28 mouse cellular contexts compared by ENCODE assay signal in genomic region chr2:128839501-128839900, GRCm38 (mm10). TPM values are rescaled to one million over a fixed set of nuclear protein-coding genes. Genes with fewer than 3 reads are reported as not detected.
DNase-seq lines count a peak whose midpoint lies in the region; ATAC-seq and TF ChIP-seq lines count a peak whose summit lies in the region.
"Had no signal": no experiment of that assay in that cellular context is flagged by ENCODE, and none has a peak within 500 bp of the region (broad histone marks: within the 10 kb centered on the region; RNA-seq: fewer than 3 reads in every experiment).

No protein-coding gene starts in this region.

- H3K36me3 ChIP-seq in intestine, postnatal 0 days (ENCODE audit: control insufficient read depth, insufficient read depth), result peaks cover 61% of the 10 kb centered on the region
- H3K36me3 ChIP-seq in intestine, embryonic 15.5 days, result peaks cover 3% of the 10 kb centered on the region
- peaks cover 54% of the 10 kb centered on the region for H3K36me3 ChIP-seq in lung, embryonic 14.5 days (ENCODE audit: insufficient read depth)
- H3K36me3 ChIP-seq in megakaryocyte, embryonic 14.5 days (replicated peaks; ENCODE audit: low read length), result peaks cover 86% of the 10 kb centered on the region
- peaks cover 49% of the 10 kb centered on the region for H3K36me3 ChIP-seq in liver, postnatal 0 days (replicated peaks; ENCODE audit: insufficient read depth, low read length)

- peak; percentile 30 for DNase-seq in lung, embryonic 14.5 days
- DNase-seq in lung, postnatal 36 days, result no peak
- DNase-seq in liver, postnatal 0 days, result no peak
- no peak for DNase-seq in embryo, embryonic 11 days
- DNase-seq: adrenal gland, adult 8-10 months; adrenal gland, postnatal 25 days; cerebellum, adult 11-12 months; cerebellum, adult 8-10 months; cerebellum, postnatal 14 days; gastrocnemius, adult 2 months; gastrocnemius, postnatal 14 days; heart, adult 18-20 months; heart, postnatal 14 days; heart, postnatal 4 days had no signal

- H3K4me1 ChIP-seq in intestine, postnatal 0 days (replicated peaks; ENCODE audit: control insufficient read depth, insufficient read depth, low read length), result no peaks in the 10 kb centered on the region
- no peaks in the 10 kb centered on the region for H3K4me1 ChIP-seq in intestine, embryonic 15.5 days (replicated peaks)
- H3K4me1 ChIP-seq in lung, embryonic 14.5 days (ENCODE audit: insufficient read depth), result no peaks in the 10 kb centered on the region
- H3K4me1 ChIP-seq in megakaryocyte, embryonic 14.5 days, result peaks cover 56% of the 10 kb centered on the region
- H3K4me1 ChIP-seq in liver, postnatal 0 days (ENCODE audit: insufficient read depth), result no peaks in the 10 kb centered on the region
- H3K4me1 ChIP-seq: embryonic facial prominence, embryonic 10.5 days; embryonic facial prominence, embryonic 13.5 days; forebrain, embryonic 12.5 days; forebrain, embryonic 15.5 days; heart, embryonic 13.5 days had no signal

- TF ChIP-seq EP300 in liver, postnatal 0 days (IDR thresholded peaks at IDR 0.05; ENCODE audit: low read depth), result no peak

- ATAC-seq in intestine, postnatal 0 days, result peak; percentile 66
- ATAC-seq in intestine, embryonic 15.5 days, result no peak
- ATAC-seq in lung, embryonic 14.5 days (ENCODE audit: insufficient read depth), result peak; percentile 44; the same call in 1 of the 2 replicates
- ATAC-seq in megakaryocyte, adult 5-6 weeks (ENCODE audit: poor library complexity, severe bottlenecking), result no peak
- peak; percentile 31; the same call in 1 of the 2 replicates for ATAC-seq in liver, postnatal 0 days
- ATAC-seq: activated CD4-positive, CD25-positive, alpha-beta regulatory T cell, adult 4 months; forebrain, embryonic 15.5 days; hindbrain, postnatal 0 days; inflammation-experienced regulatory T-cells, adult 6 months had no signal

- H3K27ac ChIP-seq in intestine, postnatal 0 days (ENCODE audit: low read depth, low read length), result peak overlapping the region; percentile 41; the same call in 1 of the 2 replicates
- H3K27ac ChIP-seq in intestine, embryonic 15.5 days, result no peak overlapping the region
- peak overlapping the region; percentile 34; the same call in 1 of the 2 replicates for H3K27ac ChIP-seq in lung, embryonic 14.5 days (ENCODE audit: low read depth)
- H3K27ac ChIP-seq in liver, postnatal 0 days (ENCODE audit: low read depth), result no peak overlapping the region
- H3K27ac ChIP-seq: embryonic facial prominence, embryonic 10.5 days; embryonic facial prominence, embryonic 13.5 days; forebrain, embryonic 12.5 days; forebrain, embryonic 15.5 days; gastrocnemius, adult 2 months; heart, embryonic 13.5 days; hindbrain, embryonic 14.5 days; hindbrain, postnatal 0 days had no signal

- H3K9ac ChIP-seq in intestine, postnatal 0 days (ENCODE audit: low read depth, low read length), result no peak overlapping the region
- no peak overlapping the region for H3K9ac ChIP-seq in intestine, embryonic 15.5 days
- H3K9ac ChIP-seq in lung, embryonic 14.5 days, result no peak overlapping the region
- H3K9ac ChIP-seq in liver, postnatal 0 days (replicated peaks), result no peak overlapping the region
- H3K9ac ChIP-seq: embryonic facial prominence, embryonic 13.5 days; forebrain, embryonic 12.5 days; forebrain, embryonic 15.5 days; heart, embryonic 13.5 days; hindbrain, embryonic 14.5 days had no signal

- no peak overlapping the region for H3K4me2 ChIP-seq in intestine, postnatal 0 days (replicated peaks; ENCODE audit: low read depth)
- H3K4me2 ChIP-seq in intestine, embryonic 15.5 days (replicated peaks), result no peak overlapping the region
- no peak overlapping the region for H3K4me2 ChIP-seq in lung, embryonic 14.5 days
- no peak overlapping the region for H3K4me2 ChIP-seq in liver, postnatal 0 days (ENCODE audit: low read depth, low read length)
- H3K4me2 ChIP-seq: embryonic facial prominence, embryonic 13.5 days; forebrain, embryonic 12.5 days; forebrain, embryonic 15.5 days; heart, embryonic 13.5 days; hindbrain, embryonic 14.5 days had no signal

- no peak for TF ChIP-seq CTCF in intestine, postnatal 0 days (IDR thresholded peaks at IDR 0.05; ENCODE audit: low read depth)
- no peak for TF ChIP-seq CTCF in lung, embryonic 14.5 days (IDR thresholded peaks at IDR 0.05; ENCODE audit: low read depth)
- no peak for TF ChIP-seq CTCF in liver, postnatal 0 days (IDR thresholded peaks at IDR 0.05; ENCODE audit: low read depth)

- no peaks in the 10 kb centered on the region for H3K9me3 ChIP-seq in intestine, postnatal 0 days (ENCODE audit: control insufficient read depth)
- H3K9me3 ChIP-seq in intestine, embryonic 15.5 days, result no peaks in the 10 kb centered on the region
- no peaks in the 10 kb centered on the region for H3K9me3 ChIP-seq in lung, embryonic 14.5 days (ENCODE audit: low read depth, low read length)
- no peaks in the 10 kb centered on the region for H3K9me3 ChIP-seq in megakaryocyte, embryonic 14.5 days
- H3K9me3 ChIP-seq in liver, postnatal 0 days (ENCODE audit: low read length), result no peaks in the 10 kb centered on the region
- H3K9me3 ChIP-seq: embryonic facial prominence, embryonic 10.5 days; embryonic facial prominence, embryonic 13.5 days; forebrain, embryonic 12.5 days; forebrain, embryonic 15.5 days; heart, embryonic 13.5 days had no signal

- WGBS in intestine, postnatal 0 days, result 71% methylated on average over 2 of the region's 2 CpGs
- 83% methylated on average over 2 of the region's 2 CpGs for WGBS in intestine, embryonic 15.5 days
- 47% methylated on average over 2 of the region's 2 CpGs for WGBS in lung, embryonic 14.5 days
- WGBS in liver, postnatal 0 days (ENCODE audit: insufficient replicate concordance), result 65% methylated on average over 2 of the region's 2 CpGs

- no peaks in the 10 kb centered on the region for H3K27me3 ChIP-seq in intestine, postnatal 0 days (replicated peaks; ENCODE audit: control insufficient read depth, insufficient read depth, low read length)
- no peaks in the 10 kb centered on the region for H3K27me3 ChIP-seq in intestine, embryonic 15.5 days (replicated peaks)
- no peaks in the 10 kb centered on the region for H3K27me3 ChIP-seq in lung, embryonic 14.5 days (ENCODE audit: insufficient read depth, low read length)
- H3K27me3 ChIP-seq in megakaryocyte, embryonic 14.5 days (replicated peaks), result no peaks in the 10 kb centered on the region
- no peaks in the 10 kb centered on the region for H3K27me3 ChIP-seq in liver, postnatal 0 days (ENCODE audit: insufficient read depth, low read length)
- H3K27me3 ChIP-seq: embryonic facial prominence, embryonic 13.5 days; forebrain, embryonic 12.5 days; forebrain, embryonic 15.5 days; heart, embryonic 13.5 days had no signal

- H3K4me3 ChIP-seq in intestine, postnatal 0 days (ENCODE audit: low read depth, low read length), result no peak overlapping the region
- H3K4me3 ChIP-seq in intestine, embryonic 15.5 days (replicated peaks), result no peak overlapping the region
- no peak overlapping the region for H3K4me3 ChIP-seq in lung, embryonic 14.5 days (ENCODE audit: low read depth, low read length)
- peak overlapping the region; percentile 54 for H3K4me3 ChIP-seq in megakaryocyte, embryonic 14.5 days (replicated peaks)
- H3K4me3 ChIP-seq in liver, postnatal 0 days (ENCODE audit: low read depth, low read length), result no peak overlapping the region
- H3K4me3 ChIP-seq: embryonic facial prominence, embryonic 10.5 days; embryonic facial prominence, embryonic 13.5 days; erythroblast, embryonic 14.5 days; forebrain, embryonic 12.5 days; forebrain, embryonic 15.5 days; gastrocnemius, adult 2 months; heart, embryonic 13.5 days had no signal

RNA-seq across cellular contexts. Expression of gene Tmem87b, which starts 21.6 kb away (rescaled TPM):
- polyA plus RNA-seq in intestine, postnatal 0 days (2015; fragmentation: Nextera tagmentation; extraction: Ambion mirVana), result 108 and 112 TPM in 2 replicates
- 46.1 and 50.7 TPM in 2 replicates for polyA plus RNA-seq in intestine, embryonic 15.5 days (2015; fragmentation: Nextera tagmentation; extraction: Ambion mirVana)
- polyA plus RNA-seq in lung, embryonic 14.5 days (2014; fragmentation: Nextera tagmentation; extraction: Ambion mirVana), result 29.5 and 30.2 TPM in 2 replicates
- 1.1 and 1.9 TPM in 2 replicates for polyA plus RNA-seq in megakaryocyte, embryonic 14.5 days (2012; ENCODE audit: insufficient read depth, low replicate concordance)
- 6.0 and 7.5 TPM in 2 replicates for total RNA-seq in megakaryocyte, adult 5-6 weeks (2015)
- total RNA-seq in megakaryocyte, adult 5-6 weeks (2017), result 12.9 and 14.0 TPM in 2 replicates
- polyA plus RNA-seq in liver, postnatal 0 days (2015; fragmentation: Nextera tagmentation; extraction: Ambion mirVana), result 15.7 and 17.5 TPM in 2 replicates

RNA-seq across cellular contexts. Expression of gene Fbln7, which starts 23.3 kb away (rescaled TPM):
- 3.6 and 4.0 TPM in 2 replicates for polyA plus RNA-seq in intestine, postnatal 0 days (2015; fragmentation: Nextera tagmentation; extraction: Ambion mirVana)
- 8.8 and 9.9 TPM in 2 replicates for polyA plus RNA-seq in intestine, embryonic 15.5 days (2015; fragmentation: Nextera tagmentation; extraction: Ambion mirVana)
- polyA plus RNA-seq in lung, embryonic 14.5 days (2014; fragmentation: Nextera tagmentation; extraction: Ambion mirVana), result 7.5 and 9.1 TPM in 2 replicates
- not detected in 2 replicates for polyA plus RNA-seq in megakaryocyte, embryonic 14.5 days (2012; ENCODE audit: insufficient read depth, low replicate concordance)
- total RNA-seq in megakaryocyte, adult 5-6 weeks (2015), result not detected in 2 replicates
- not detected in 2 replicates for total RNA-seq in megakaryocyte, adult 5-6 weeks (2017)
- 0.09 and 0.16 TPM in 2 replicates for polyA plus RNA-seq in liver, postnatal 0 days (2015; fragmentation: Nextera tagmentation; extraction: Ambion mirVana)
- polyA plus RNA-seq: activated CD4-positive, CD25-positive, alpha-beta regulatory T cell, adult 4 months; erythroblast, embryonic 14.5 days had no signal

Comparison
In these comparisons a context has a peak if more than half of its experiments do, and no peak if none do; other contexts are left out.
1. ATAC-seq: peak in intestine, postnatal 0 days (single experiment), lung, embryonic 14.5 days (single experiment) and liver, postnatal 0 days (single experiment); none in intestine, embryonic 15.5 days (single experiment) and megakaryocyte, adult 5-6 weeks (single experiment).
2. H3K27ac ChIP-seq: peak in intestine, postnatal 0 days (single experiment) and lung, embryonic 14.5 days (single experiment); none in intestine, embryonic 15.5 days (single experiment) and liver, postnatal 0 days (single experiment).